Mouse (Mus musculus): ENCODE data around the gene Phf11c. TPM values are rescaled to one million over a fixed set of nuclear protein-coding genes. Genes with fewer than 3 reads are reported as not detected.
"Not testable (repeated sequence)": the region's sequence is repeated elsewhere in the genome, so short reads cannot be mapped to it uniquely, and the experiment has no call there.

Phf11c gene
- total and polyA plus RNA-seq, 2 experiments = 1.2 to 3.2 TPM

GRCm38 (mm10) chr14:59437398-59437797, 42.2 kb upstream of the Phf11c start:
- TF ChIP-seq CTCF (IDR thresholded peaks at IDR 0.05; ENCODE audit: low read depth, low read length) (no peak), POLR2A (IDR thresholded peaks at IDR 0.05; ENCODE audit: extremely low read depth, insufficient read depth, low read length) (no peak)
- peaks cover 14% of the 10 kb centered on the region; the same call in 1 of the 2 replicates for H3K79me2 ChIP-seq (ENCODE audit: control insufficient read depth, insufficient read depth, low read length)
- no peak overlapping the region for H3K4me3 ChIP-seq (ENCODE audit: insufficient read depth, low read depth, low read length)
- 96% methylated on average over 3 of the region's 3 CpGs for WGBS
- DNase-seq (ENCODE audit: extremely low read depth, low read depth, low spot score) = no peak
- H3K27ac ChIP-seq (replicated peaks; ENCODE audit: insufficient read depth, low read depth, low read length) = no peak overlapping the region
- no peaks in the 10 kb centered on the region for H3K27me3 ChIP-seq (ENCODE audit: control insufficient read depth, insufficient read depth, low read length)
- peaks cover 7% of the 10 kb centered on the region for H3K36me3 ChIP-seq (ENCODE audit: control insufficient read depth, insufficient read depth, low read length)
- H3K9ac ChIP-seq (ENCODE audit: low read depth, low read length) = no peak overlapping the region
- peaks cover 6% of the 10 kb centered on the region; the same call in 1 of the 2 replicates for H3K4me1 ChIP-seq (ENCODE audit: control insufficient read depth, insufficient read depth, low read length)

- Histone ChIP-seq H3K27me3 (ENCODE audit: control insufficient read depth, insufficient read depth, low read length) (no peaks in the 10 kb centered on the region), H3K79me2 (ENCODE audit: control insufficient read depth, insufficient read depth, low read length) (peaks cover 17% of the 10 kb centered on the region; the same call in 1 of the 2 replicates), H3K4me3 (ENCODE audit: insufficient read depth, low read depth, low read length) (no peak overlapping the region), H3K36me3 (ENCODE audit: control insufficient read depth, insufficient read depth, low read length) (peaks cover 9% of the 10 kb centered on the region), H3K4me1 (ENCODE audit: control insufficient read depth, insufficient read depth, low read length) (peaks cover 9% of the 10 kb centered on the region; the same call in 1 of the 2 replicates), H3K9ac (ENCODE audit: low read depth, low read length) (no peak overlapping the region), H3K27ac (replicated peaks; ENCODE audit: insufficient read depth, low read depth, low read length) (no peak overlapping the region)
- DNase-seq (ENCODE audit: extremely low read depth, low read depth, low spot score) = no peak
- TF ChIP-seq POLR2A (IDR thresholded peaks at IDR 0.05; ENCODE audit: extremely low read depth, insufficient read depth, low read length) (no peak), CTCF (IDR thresholded peaks at IDR 0.05; ENCODE audit: low read depth, low read length) (no peak)
Measured at GRCm38 (mm10) chr14:59435206-59435605, 40.0 kb upstream of the Phf11c start.

GRCm38 (mm10) chr14:59433902-59434301, 38.7 kb upstream of the Phf11c start:
- Histone ChIP-seq H3K9ac (ENCODE audit: low read depth, low read length) (no peak overlapping the region), H3K27ac (replicated peaks; ENCODE audit: insufficient read depth, low read depth, low read length) (no peak overlapping the region), H3K79me2 (ENCODE audit: control insufficient read depth, insufficient read depth, low read length) (peaks cover 21% of the 10 kb centered on the region; the same call in 1 of the 2 replicates), H3K4me3 (ENCODE audit: insufficient read depth, low read depth, low read length) (no peak overlapping the region), H3K4me1 (ENCODE audit: control insufficient read depth, insufficient read depth, low read length) (peaks cover 11% of the 10 kb centered on the region), H3K27me3 (ENCODE audit: control insufficient read depth, insufficient read depth, low read length) (no peaks in the 10 kb centered on the region), H3K36me3 (ENCODE audit: control insufficient read depth, insufficient read depth, low read length) (peaks cover 9% of the 10 kb centered on the region)
- no peak for DNase-seq (ENCODE audit: extremely low read depth, low read depth, low spot score)
- TF ChIP-seq CTCF (IDR thresholded peaks at IDR 0.05; ENCODE audit: low read depth, low read length) (no peak), POLR2A (IDR thresholded peaks at IDR 0.05; ENCODE audit: extremely low read depth, insufficient read depth, low read length) (no peak)
- 78% methylated on average over 2 of the region's 2 CpGs for WGBS

- WGBS = 29% methylated on average over 1 of the region's 1 CpGs
- Histone ChIP-seq H3K27ac (replicated peaks; ENCODE audit: insufficient read depth, low read depth, low read length) (peak overlapping the region; percentile 55; the same call in 1 of the 2 replicates), H3K4me1 (ENCODE audit: control insufficient read depth, insufficient read depth, low read length) (peaks cover 12% of the 10 kb centered on the region), H3K36me3 (ENCODE audit: control insufficient read depth, insufficient read depth, low read length) (peaks cover 3% of the 10 kb centered on the region; the same call in 1 of the 2 replicates), H3K4me3 (ENCODE audit: insufficient read depth, low read depth, low read length) (no peak overlapping the region), H3K9ac (ENCODE audit: low read depth, low read length) (no peak overlapping the region), H3K79me2 (ENCODE audit: control insufficient read depth, insufficient read depth, low read length) (peaks cover 19% of the 10 kb centered on the region; the same call in 1 of the 2 replicates), H3K27me3 (ENCODE audit: control insufficient read depth, insufficient read depth, low read length) (no peaks in the 10 kb centered on the region)
- TF ChIP-seq CTCF (IDR thresholded peaks at IDR 0.05; ENCODE audit: low read depth, low read length) (no peak), POLR2A (IDR thresholded peaks at IDR 0.05; ENCODE audit: extremely low read depth, insufficient read depth, low read length) (no peak)
- peak; percentile 72 for DNase-seq (ENCODE audit: extremely low read depth, low read depth, low spot score)
Measured at GRCm38 (mm10) chr14:59430556-59430955, 35.4 kb upstream of the Phf11c start.

GRCm38 (mm10) chr14:59422912-59423663, 27.9 kb upstream of the Phf11c start:
- H3K9ac ChIP-seq (ENCODE audit: low read depth, low read length) = peak overlapping the region; percentile 57; the same call in 1 of the 2 replicates
- 0 out of 2 replicates have a peak, but pooled peaks cover 4% of the 10 kb centered on the region for H3K79me2 ChIP-seq (ENCODE audit: control insufficient read depth, insufficient read depth, low read length)
- TF ChIP-seq CTCF (IDR thresholded peaks at IDR 0.05; ENCODE audit: low read depth, low read length) = no peak
- no peak for TF ChIP-seq POLR2A (IDR thresholded peaks at IDR 0.05; ENCODE audit: extremely low read depth, insufficient read depth, low read length)
- H3K27me3 ChIP-seq (ENCODE audit: control insufficient read depth, insufficient read depth, low read length) = no peaks in the 10 kb centered on the region
- peaks cover 17% of the 10 kb centered on the region for H3K4me1 ChIP-seq (ENCODE audit: control insufficient read depth, insufficient read depth, low read length)
- H3K4me3 ChIP-seq (ENCODE audit: insufficient read depth, low read depth, low read length) = peak overlapping the region; percentile 11; the same call in 1 of the 2 replicates
- peak overlapping the region; percentile 95 for H3K27ac ChIP-seq (replicated peaks; ENCODE audit: insufficient read depth, low read depth, low read length)
- peak; percentile 89 for DNase-seq (ENCODE audit: extremely low read depth, low read depth, low spot score)
- WGBS = 26% methylated on average over 11 of the region's 11 CpGs
- peaks cover 13% of the 10 kb centered on the region for H3K36me3 ChIP-seq (ENCODE audit: control insufficient read depth, insufficient read depth, low read length)

- 33% methylated on average over 4 of the region's 4 CpGs for WGBS
- no peaks in the 10 kb centered on the region for H3K27me3 ChIP-seq (ENCODE audit: control insufficient read depth, insufficient read depth, low read length)
Measured at GRCm38 (mm10) chr14:59418171-59418570, 23.0 kb upstream of the Phf11c start.

GRCm38 (mm10) chr14:59414979-59415378, 19.8 kb upstream of the Phf11c start:
- not testable (repeated sequence) for H3K4me3 ChIP-seq (ENCODE audit: insufficient read depth, low read depth, low read length); H3K27ac ChIP-seq (replicated peaks; ENCODE audit: insufficient read depth, low read depth, low read length); H3K4me1 ChIP-seq (ENCODE audit: control insufficient read depth, insufficient read depth, low read length); DNase-seq (ENCODE audit: extremely low read depth, low read depth, low spot score); H3K79me2 ChIP-seq (ENCODE audit: control insufficient read depth, insufficient read depth, low read length); H3K9ac ChIP-seq (ENCODE audit: low read depth, low read length); H3K27me3 ChIP-seq (ENCODE audit: control insufficient read depth, insufficient read depth, low read length)
- H3K36me3 ChIP-seq (ENCODE audit: control insufficient read depth, insufficient read depth, low read length) = peaks cover 57% of the 10 kb centered on the region
- 100% methylated on average over 2 of the region's 2 CpGs for WGBS

More at GRCm38 (mm10) chr14:59418171-59418570, 23.0 kb upstream of the Phf11c start:
- Histone ChIP-seq H3K4me1 (ENCODE audit: control insufficient read depth, insufficient read depth, low read length) (peaks cover 10% of the 10 kb centered on the region), H3K27ac (replicated peaks; ENCODE audit: insufficient read depth, low read depth, low read length) (peak overlapping the region; percentile 0; the same call in 1 of the 2 replicates), H3K4me3 (ENCODE audit: insufficient read depth, low read depth, low read length) (no peak overlapping the region), H3K9ac (ENCODE audit: low read depth, low read length) (no peak overlapping the region), H3K36me3 (ENCODE audit: control insufficient read depth, insufficient read depth, low read length) (peaks cover 40% of the 10 kb centered on the region), H3K79me2 (ENCODE audit: control insufficient read depth, insufficient read depth, low read length) (peaks cover 4% of the 10 kb centered on the region; the same call in 1 of the 2 replicates)
- DNase-seq (ENCODE audit: extremely low read depth, low read depth, low spot score) = peak; percentile 92
- TF ChIP-seq POLR2A (IDR thresholded peaks at IDR 0.05; ENCODE audit: extremely low read depth, insufficient read depth, low read length) = no peak
- TF ChIP-seq CTCF (IDR thresholded peaks at IDR 0.05; ENCODE audit: low read depth, low read length) = no peak

Data from liver, adult 2 months (tissue).